Mouse (Mus musculus) frontal cortex, postnatal 10 days (tissue): Measurements from ENCODE around the gene Sh2b3.
A peak's percentile ranks its signal among the peaks of the same experiment; 100 is the strongest.
"Not testable (repeated sequence)": the region's sequence is repeated elsewhere in the genome, so short reads cannot be mapped to it uniquely, and the experiment has no call there.

Experiments
- DNase-seq, 2 experiments: peaks; one replicate each; pipeline ENCODE4 v3.0.0; 2022; ENCODE audit warnings: low spot score in 2 of 2, mixed read lengths in 1 of 2

The Sh2b3 gene

DNA sequence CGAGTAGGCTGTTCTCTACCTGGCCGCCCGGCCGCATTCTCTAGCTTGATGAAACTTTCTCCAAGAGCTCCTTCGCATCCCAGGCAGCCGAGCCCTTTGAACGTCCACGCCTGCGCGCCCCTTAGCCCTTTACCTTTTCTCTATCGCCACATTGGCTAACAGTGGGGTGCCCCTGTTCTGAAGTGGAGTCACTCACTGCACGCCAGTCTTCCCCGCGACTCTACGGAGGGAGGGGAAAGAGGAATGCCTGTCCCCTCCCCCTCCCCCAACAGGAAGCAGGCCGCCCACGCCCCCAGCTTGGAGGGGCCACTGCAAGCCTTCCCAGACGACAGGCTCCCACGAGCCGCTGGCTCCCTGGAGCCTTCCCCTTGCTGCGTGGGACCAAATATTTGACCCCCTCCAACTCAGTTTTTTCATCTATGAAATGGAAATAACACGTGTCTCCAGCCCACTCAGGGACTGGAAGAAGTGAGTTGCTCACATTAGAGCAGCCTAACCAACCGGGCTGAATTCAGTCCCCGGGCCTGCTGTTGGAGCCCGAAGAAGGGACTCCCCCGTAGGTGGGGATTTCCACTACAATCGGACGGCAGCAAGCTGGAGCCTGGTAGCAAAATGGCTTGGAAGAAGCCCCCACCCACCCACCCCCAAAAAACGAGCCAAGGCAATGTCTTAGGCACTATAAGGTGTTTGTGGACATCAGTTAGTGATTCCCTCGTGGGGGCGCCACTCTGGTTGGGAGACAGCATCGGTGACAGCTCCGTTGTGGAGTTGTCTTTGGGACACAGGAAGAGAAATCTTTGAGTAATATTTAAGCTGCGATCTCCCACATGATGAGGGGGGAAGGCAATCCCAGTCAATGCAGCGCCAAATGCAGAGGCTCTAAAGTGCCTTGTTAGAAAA is at the start of gene Sh2b3:
Gene Sh2b3, minus strand, starts transcription at position 206 of the 900 bp plus-strand sequence.
- DNase-seq, result peak in 1 of 2 experiments; percentile 63

GRCm38 (mm10) chr5:121883356-121883755 is 45.9 kb upstream of the Sh2b3 start:
- DNase-seq, result no peak

GRCm38 (mm10) chr5:121879211-121879610 is 41.8 kb upstream of the Sh2b3 start:
- DNase-seq, result no peak

GRCm38 (mm10) chr5:121878703-121879102 is 41.3 kb upstream of the Sh2b3 start:
- DNase-seq, result no peak

- DNase-seq, result no peak
These were observed 39.5 kb upstream of the Sh2b3 start for GRCm38 (mm10) chr5:121876901-121877300.

GRCm38 (mm10) chr5:121875041-121875440 is 37.6 kb upstream of the Sh2b3 start:
- DNase-seq, result no peak

- DNase-seq, result peak in 1 of 2 experiments; percentile 79
These were observed 34.7 kb upstream of the Sh2b3 start for GRCm38 (mm10) chr5:121872158-121872557.

GRCm38 (mm10) chr5:121871515-121872030 is 34.1 kb upstream of the Sh2b3 start:
- DNase-seq, result no peak

DNA sequence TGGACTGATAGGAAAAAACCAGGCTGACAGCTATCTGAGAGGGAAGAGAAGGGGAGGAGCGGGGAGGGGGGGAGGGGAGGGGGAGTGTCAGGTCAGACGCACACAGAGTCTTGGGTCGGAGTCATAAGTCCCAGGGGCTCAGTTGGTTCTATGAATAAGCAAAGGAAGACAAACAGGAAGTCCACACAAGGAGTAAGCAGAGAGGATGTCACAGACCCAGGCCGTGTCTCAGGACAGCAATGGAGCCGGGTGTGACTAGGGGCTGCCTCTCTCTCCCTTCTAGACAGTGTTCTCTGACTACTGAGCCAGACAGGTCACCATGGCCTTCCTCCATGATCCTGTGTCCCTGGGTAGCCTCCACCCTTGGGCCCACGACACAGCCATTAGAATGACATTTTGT is 33.4 kb upstream of the Sh2b3 start:
- DNase-seq, result no peak

DNA sequence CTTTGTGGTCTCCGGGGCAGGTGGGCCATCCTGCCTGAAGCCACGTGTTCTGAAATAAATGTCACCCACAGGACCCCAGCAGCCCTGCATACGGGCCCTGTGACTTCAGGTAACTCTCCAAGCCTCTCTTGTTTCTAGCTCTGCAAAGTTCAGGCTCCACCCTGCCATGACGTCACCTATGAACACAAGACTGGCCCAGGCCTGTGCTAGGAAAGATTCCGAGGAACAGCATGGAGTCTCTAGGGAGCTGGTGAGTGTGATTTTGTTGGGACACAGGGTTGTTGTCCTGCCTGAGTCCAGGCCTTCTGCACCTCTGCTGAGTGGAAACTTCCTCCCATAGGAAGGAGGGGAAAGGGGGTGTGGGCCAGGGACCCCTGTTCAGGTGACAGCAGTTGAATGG is 30.5 kb upstream of the Sh2b3 start:
- no peak for DNase-seq

GRCm38 (mm10) chr5:121864330-121864729 is 26.9 kb upstream of the Sh2b3 start:
- DNase-seq, result no peak

DNA sequence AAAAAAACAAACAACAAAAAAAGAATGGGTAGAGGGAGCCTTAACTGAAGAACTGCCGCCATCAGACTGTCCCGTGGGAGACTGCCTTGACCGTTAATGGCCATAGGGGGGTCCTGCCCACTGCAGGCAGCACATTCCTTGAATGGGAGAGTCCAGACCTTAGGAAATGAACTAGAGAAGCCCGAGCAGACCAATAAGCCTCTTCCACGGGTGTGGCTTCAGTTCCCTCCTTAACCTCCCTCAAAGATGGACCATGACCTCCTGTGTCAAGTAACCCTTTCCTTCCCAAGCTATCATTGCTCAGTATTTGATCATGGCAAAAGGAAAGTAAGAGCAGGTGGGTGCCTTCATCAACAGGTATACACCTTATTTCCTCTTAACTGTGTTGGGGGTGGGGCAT is 24.5 kb upstream of the Sh2b3 start:
- DNase-seq, result no peak

DNA sequence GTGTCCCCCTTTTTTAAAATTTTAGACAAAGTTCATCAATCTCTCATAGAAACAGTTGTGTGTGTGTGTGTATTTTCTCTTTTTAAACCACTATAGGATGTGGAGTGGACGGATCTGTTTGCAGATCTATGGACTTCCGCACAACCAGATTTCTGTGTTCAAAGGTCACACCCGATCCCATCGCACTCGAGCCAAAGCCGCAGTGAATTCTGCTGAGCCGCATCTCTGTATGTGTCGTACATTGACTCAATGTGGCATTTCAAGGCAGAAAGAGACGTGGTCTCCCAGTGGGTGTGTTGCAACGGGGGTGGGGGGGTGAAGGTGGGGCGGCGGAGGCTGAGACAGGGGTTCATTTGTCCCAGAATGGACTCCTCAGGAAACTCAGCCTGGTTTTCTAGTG is 21.0 kb upstream of the Sh2b3 start:
- DNase-seq, result no peak

GRCm38 (mm10) chr5:121856740-121857139 is 19.3 kb upstream of the Sh2b3 start:
- DNase-seq, result no peak

- no peak for DNase-seq
These were observed 17.3 kb upstream of the Sh2b3 start for GRCm38 (mm10) chr5:121854768-121855167.

GRCm38 (mm10) chr5:121853368-121854051 is 16.1 kb upstream of the Sh2b3 start:
- DNase-seq, result no peak

DNA sequence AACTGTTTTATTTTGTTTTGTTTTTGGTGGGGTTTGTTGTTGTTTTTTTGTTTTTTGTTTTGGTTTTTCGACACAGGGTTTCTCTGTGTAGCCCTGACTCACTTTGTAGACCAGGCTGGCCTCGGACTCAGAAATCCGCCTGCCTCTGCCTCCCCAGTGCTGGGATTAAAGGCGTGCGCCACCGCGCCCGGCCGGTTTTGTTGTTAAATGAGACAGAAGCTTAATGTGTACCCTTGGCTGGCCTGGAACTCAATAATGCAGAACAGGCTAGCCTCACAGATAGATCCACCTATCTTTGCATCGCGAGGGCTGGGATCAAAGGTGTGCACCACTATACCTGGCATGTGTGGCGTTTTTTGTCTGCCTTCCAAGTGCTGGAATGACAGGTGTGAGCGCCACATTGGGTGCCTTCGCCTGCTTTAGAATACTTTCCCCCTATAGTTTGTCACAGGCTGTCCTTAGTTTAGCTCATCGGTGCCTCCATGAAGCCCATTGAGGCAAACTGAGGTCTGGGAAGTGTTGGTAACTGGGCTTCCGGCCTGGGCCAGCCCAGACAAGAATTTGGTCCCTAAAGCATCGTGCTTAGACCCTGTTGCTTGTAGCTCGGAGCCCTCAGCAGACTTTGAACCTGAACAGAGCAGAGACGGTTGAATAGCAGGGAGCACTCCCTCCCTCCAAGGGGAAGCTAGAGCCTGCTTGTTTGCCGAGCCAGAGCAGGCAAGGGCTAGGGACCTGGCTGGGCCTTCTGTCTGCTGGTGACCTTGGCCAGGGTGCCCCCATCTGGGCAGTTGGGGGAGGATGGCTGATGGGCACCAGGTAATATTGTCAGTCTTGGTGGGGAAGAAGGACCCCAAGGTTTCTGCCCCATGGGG is 12.3 kb upstream of the Sh2b3 start:
- DNase-seq, result no peak

DNA sequence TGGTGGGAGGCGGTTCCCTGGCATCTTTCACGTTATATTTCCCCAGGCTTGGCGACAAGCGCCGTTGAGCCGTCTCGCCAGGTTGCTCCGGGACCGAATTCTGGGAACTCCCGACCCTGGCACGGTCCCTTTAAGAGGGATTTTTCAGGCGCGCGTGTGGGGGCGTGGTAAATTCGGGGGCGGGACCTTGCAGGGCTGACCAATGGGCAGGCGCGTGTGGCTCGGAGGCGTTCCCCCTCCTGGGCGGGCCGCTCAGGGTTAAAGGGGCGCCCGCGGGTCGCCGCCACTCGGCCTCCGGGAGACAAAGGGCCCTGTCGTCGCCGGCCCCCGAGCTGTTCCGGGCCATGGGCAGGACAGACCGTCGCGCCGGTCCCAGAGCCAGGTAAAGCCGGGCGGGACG is 11.3 kb upstream of the Sh2b3 start, which contains the start of gene Pheta1:
Gene Pheta1, plus strand, starts transcription at position 242 of the 400 bp plus-strand sequence.
- peak; percentile 83 to 90 for DNase-seq

- no peak for DNase-seq
These were observed 10.6 kb upstream of the Sh2b3 start for GRCm38 (mm10) chr5:121848035-121848519.

DNA sequence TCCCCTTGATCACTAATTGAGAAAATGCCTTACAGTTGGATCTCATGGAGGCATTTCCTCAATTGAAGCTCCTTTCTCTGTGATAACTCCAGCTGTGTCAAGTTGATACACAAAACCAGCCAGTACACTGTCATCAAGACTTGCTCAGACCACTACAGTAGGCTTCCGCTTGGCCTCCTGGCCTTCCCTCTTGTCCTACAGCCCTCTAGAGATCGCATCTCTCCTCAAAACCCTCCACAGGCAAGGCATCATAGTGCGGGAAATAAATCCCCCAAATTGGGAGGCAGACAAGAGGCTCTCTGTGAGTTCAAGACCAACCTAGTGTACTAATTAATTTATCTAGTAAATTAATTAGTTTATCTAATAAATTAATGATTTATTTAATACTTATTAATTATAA is 9.8 kb upstream of the Sh2b3 start:
- not testable (repeated sequence) for DNase-seq

DNA sequence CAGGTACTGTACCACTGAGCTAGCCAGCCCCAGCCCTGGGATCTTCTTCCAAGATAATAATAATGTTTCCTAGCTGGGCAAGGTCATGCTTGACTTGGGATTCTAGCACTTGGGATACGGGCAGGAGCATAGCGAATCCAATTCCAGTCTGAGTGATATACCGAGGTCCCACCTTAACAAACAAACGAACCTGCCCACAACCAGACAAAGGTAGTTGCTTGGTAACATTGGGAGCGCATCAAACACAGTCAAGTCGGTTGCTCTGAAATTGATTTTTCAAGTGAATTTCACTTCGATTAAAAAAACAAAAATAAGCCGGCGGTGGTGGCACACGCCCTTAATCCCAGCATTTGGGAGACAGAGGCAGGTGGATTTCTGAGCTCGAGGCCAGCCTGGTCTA is 8.9 kb upstream of the Sh2b3 start:
- no peak for DNase-seq
